Mouse (Mus musculus): ENCODE results near the gene Iffo1. TPM values are rescaled to one million over a fixed set of nuclear protein-coding genes. Genes with fewer than 3 reads are reported as not detected.

Gene Iffo1
- polyA plus RNA-seq, 1 experiment from 2014 or later, result 8.3 TPM

DNA sequence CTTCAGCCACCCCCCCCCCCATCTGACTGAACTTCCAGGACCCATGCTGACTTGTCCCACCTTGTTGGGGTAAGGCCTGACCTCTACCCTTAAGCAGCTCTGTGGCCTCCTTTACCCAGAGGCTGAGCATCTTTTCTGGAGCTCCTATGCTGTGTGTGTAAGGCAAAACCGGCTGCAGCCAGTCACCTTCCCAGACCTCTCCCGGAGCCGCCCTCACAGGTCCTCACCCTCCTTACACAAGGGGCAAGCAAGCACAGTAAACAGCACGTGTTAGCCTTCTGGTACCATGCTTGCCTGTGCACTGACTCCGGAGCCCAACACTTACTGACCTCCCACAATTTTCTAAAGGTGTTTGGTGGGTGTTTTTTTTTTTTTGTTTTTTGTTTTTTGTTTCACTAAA lies 30.4 kb downstream of the Iffo1 start:
- Histone ChIP-seq H3K27me3 (replicated peaks; ENCODE audit: insufficient read depth, low read length) (no peaks in the 10 kb centered on the region), H3K4me3 (ENCODE audit: low read depth, low read length) (no peak overlapping the region), H3K4me2 (replicated peaks; ENCODE audit: low read depth, low read length) (no peak overlapping the region), H3K9me3 (ENCODE audit: low read length) (no peaks in the 10 kb centered on the region), H3K9ac (replicated peaks; ENCODE audit: low read depth) (no peak overlapping the region), H3K27ac (ENCODE audit: low read length) (no peak overlapping the region), H3K36me3 (ENCODE audit: insufficient read depth, low read length) (peaks cover 7% of the 10 kb centered on the region; the same call in 1 of the 2 replicates), H3K4me1 (ENCODE audit: insufficient read depth, low read depth, low read length) (no peaks in the 10 kb centered on the region)
- no peak for DNase-seq (ENCODE audit: low spot score)
- ATAC-seq, result no peak
- no peak for TF ChIP-seq CTCF (IDR thresholded peaks at IDR 0.05)
- no peak for TF ChIP-seq EP300 (IDR thresholded peaks at IDR 0.05)
- WGBS, result 88% methylated on average over 5 of the region's 5 CpGs

DNA sequence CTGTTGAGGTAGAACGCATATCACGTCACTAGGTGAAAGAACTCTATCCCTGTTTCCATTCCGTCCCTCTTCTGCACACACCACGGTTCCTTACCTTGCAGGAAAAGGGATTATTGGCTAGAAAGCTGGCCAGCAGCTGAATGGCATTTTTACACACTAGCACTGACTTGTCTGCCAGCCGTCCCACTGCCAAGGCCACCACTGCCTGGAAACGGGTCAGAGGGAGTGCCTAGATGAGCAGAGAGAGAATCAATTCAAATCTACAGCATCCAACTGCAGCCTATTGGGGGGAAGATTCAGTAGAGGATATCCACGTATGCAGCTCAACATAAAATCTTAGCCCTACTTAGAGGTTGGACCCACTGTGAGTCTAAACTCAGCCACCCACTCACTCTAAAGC lies 34.6 kb downstream of the Iffo1 start:
- peaks cover 7% of the 10 kb centered on the region; the same call in 1 of the 2 replicates for H3K36me3 ChIP-seq (ENCODE audit: insufficient read depth, low read length)
- no peak overlapping the region for H3K4me3 ChIP-seq (ENCODE audit: low read depth, low read length)
- TF ChIP-seq CTCF (IDR thresholded peaks at IDR 0.05) (no peak), EP300 (IDR thresholded peaks at IDR 0.05) (no peak)
- ATAC-seq (no peak), DNase-seq (ENCODE audit: low spot score) (no peak)
- H3K27ac ChIP-seq (ENCODE audit: low read length), result no peak overlapping the region
- no peak overlapping the region for H3K9ac ChIP-seq (replicated peaks; ENCODE audit: low read depth)
- no peaks in the 10 kb centered on the region for H3K27me3 ChIP-seq (replicated peaks; ENCODE audit: insufficient read depth, low read length)
- no peaks in the 10 kb centered on the region for H3K4me1 ChIP-seq (ENCODE audit: insufficient read depth, low read depth, low read length)
- 92% methylated on average over 7 of the region's 7 CpGs for WGBS
- H3K9me3 ChIP-seq (ENCODE audit: low read length), result no peaks in the 10 kb centered on the region
- no peak overlapping the region for H3K4me2 ChIP-seq (replicated peaks; ENCODE audit: low read depth, low read length)

DNA sequence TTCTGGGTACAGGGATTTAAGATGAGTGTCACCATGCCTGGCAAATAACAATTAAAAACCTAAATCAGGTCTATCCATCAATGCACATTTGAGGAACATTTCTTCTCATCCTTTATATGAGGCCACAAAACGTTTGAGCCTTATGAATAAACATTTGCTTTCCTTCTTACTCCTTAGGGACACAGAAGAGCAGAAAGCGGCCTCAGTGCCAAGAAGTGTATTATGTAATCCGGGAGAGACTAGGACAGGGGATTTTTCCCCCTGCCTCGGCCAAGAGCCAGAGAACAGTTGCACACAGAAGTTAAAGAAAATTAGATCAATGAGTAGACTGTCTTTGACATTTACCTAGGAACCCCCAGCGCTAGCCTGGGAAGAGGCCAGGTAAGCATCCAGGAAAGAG lies 37.1 kb downstream of the Iffo1 start:
- 63% methylated on average over 5 of the region's 5 CpGs for WGBS
- Histone ChIP-seq H3K9ac (replicated peaks; ENCODE audit: low read depth) (no peak overlapping the region), H3K4me1 (ENCODE audit: insufficient read depth, low read depth, low read length) (no peaks in the 10 kb centered on the region), H3K27me3 (replicated peaks; ENCODE audit: insufficient read depth, low read length) (no peaks in the 10 kb centered on the region), H3K4me2 (replicated peaks; ENCODE audit: low read depth, low read length) (no peak overlapping the region), H3K36me3 (ENCODE audit: insufficient read depth, low read length) (no peaks in the 10 kb centered on the region; the same call in 1 of the 2 replicates), H3K27ac (ENCODE audit: low read length) (no peak overlapping the region), H3K4me3 (ENCODE audit: low read depth, low read length) (no peak overlapping the region), H3K9me3 (ENCODE audit: low read length) (no peaks in the 10 kb centered on the region)
- TF ChIP-seq EP300 (IDR thresholded peaks at IDR 0.05), result no peak
- TF ChIP-seq CTCF (IDR thresholded peaks at IDR 0.05), result no peak
- no peak for ATAC-seq
- DNase-seq (ENCODE audit: low spot score), result peak; percentile 9

DNA sequence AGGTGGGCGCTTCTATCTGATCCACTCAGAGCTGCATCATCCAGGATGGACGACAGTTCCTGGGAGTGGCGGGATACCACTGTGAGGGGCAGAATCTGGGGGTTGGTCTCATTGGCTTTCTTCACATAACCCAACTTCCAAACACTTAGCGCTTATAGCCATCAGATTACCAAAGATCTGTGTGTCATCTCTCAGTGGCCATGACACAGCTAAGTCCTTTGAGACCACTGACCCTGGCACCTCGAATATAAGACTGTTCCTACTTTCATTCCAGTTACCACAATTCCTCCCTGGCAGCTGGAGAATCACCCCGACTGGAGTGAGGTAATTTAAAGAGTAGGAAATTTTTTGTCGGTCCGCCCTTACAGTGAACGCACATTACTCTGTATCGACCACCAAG lies 41.2 kb downstream of the Iffo1 start:
- Histone ChIP-seq H3K36me3 (ENCODE audit: insufficient read depth, low read length) (no peaks in the 10 kb centered on the region), H3K9me3 (ENCODE audit: low read length) (no peaks in the 10 kb centered on the region), H3K27me3 (replicated peaks; ENCODE audit: insufficient read depth, low read length) (no peaks in the 10 kb centered on the region), H3K4me3 (ENCODE audit: low read depth, low read length) (no peak overlapping the region), H3K9ac (replicated peaks; ENCODE audit: low read depth) (no peak overlapping the region), H3K27ac (ENCODE audit: low read length) (no peak overlapping the region), H3K4me1 (ENCODE audit: insufficient read depth, low read depth, low read length) (no peaks in the 10 kb centered on the region), H3K4me2 (replicated peaks; ENCODE audit: low read depth, low read length) (no peak overlapping the region)
- ATAC-seq (no peak), DNase-seq (ENCODE audit: low spot score) (no peak)
- no peak for TF ChIP-seq EP300 (IDR thresholded peaks at IDR 0.05)
- TF ChIP-seq CTCF (IDR thresholded peaks at IDR 0.05), result no peak
- 94% methylated on average over 10 of the region's 10 CpGs for WGBS

DNA sequence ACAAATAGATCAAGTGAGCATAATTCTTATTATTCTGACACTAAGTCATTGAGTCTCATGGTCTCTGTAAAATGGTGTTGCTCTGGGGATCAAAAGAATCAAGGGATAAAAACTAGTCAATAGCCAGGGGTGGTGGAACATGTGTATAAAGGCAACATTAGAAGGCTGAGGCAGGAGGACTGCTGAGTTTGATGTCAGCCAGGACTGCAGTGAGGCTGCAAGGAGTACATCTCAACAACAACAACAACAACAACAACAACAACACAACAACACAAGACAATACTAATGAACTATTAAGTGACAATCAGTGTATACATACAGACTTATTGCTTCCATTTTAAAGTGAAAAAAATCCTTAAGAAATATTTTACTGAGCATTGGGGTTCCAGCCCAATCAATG lies 45.8 kb downstream of the Iffo1 start:
- ATAC-seq, result no peak
- Histone ChIP-seq H3K9me3 (ENCODE audit: low read length) (no peaks in the 10 kb centered on the region), H3K27ac (ENCODE audit: low read length) (no peak overlapping the region), H3K4me1 (ENCODE audit: insufficient read depth, low read depth, low read length) (peaks cover 6% of the 10 kb centered on the region; the same call in 1 of the 2 replicates), H3K27me3 (replicated peaks; ENCODE audit: insufficient read depth, low read length) (no peaks in the 10 kb centered on the region), H3K4me3 (ENCODE audit: low read depth, low read length) (peak overlapping the region; percentile 84; the same call in 1 of the 2 replicates), H3K9ac (replicated peaks; ENCODE audit: low read depth) (no peak overlapping the region), H3K36me3 (ENCODE audit: insufficient read depth, low read length) (no peaks in the 10 kb centered on the region), H3K4me2 (replicated peaks; ENCODE audit: low read depth, low read length) (peak overlapping the region; percentile 74)
- DNase-seq (ENCODE audit: low spot score), result no peak
- TF ChIP-seq EP300 (IDR thresholded peaks at IDR 0.05) (no peak), CTCF (IDR thresholded peaks at IDR 0.05) (no peak)

DNA sequence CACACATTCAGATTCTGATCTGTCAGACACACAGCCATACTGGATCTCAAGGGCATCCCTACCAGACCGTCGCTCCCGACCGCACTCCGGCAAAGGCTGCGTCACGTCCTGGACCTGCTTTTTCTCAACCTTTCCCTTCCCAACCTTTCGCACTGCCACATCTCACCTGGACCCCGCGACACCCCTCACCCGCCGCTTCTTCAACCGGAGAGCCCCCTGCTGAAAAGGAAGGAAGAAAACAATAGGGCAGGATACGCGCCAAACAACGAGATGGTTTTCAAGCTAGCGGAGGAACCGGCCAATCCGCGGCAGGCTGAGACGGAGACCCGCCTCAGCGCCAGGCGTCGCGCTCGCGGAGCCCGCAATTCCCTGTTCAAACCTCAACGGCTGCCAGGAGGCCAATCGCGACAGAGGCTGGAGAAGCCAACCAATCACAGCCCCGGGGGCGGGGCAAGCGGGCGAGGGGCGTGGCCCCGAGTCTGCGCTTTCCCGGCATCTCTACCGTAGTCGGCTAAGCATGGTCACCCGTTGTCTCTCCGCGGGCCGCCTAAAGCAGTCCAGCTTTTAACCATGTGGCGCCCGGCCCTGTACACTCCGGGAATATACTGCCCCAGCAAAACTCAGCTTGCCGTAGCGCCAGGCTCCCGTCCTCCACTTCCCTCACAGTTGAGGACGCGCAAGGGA lies 46.4 kb downstream of the Iffo1 start, which contains the start of the genes Ncapd2 and Mrpl51:
Gene Ncapd2, minus strand, starts transcription at position 370 of the 684 bp plus-strand sequence.
Gene Mrpl51, plus strand, starts transcription at position 470 of the 684 bp plus-strand sequence.
- Histone ChIP-seq H3K27me3 (replicated peaks; ENCODE audit: insufficient read depth, low read length) (no peaks in the 10 kb centered on the region), H3K4me2 (replicated peaks; ENCODE audit: low read depth, low read length) (peak within 1 kb of the TSS; percentile 74), H3K27ac (ENCODE audit: low read length) (peak within 1 kb of the TSS; percentile 98), H3K9ac (replicated peaks; ENCODE audit: low read depth) (peak within 1 kb of the TSS; percentile 64), H3K9me3 (ENCODE audit: low read length) (no peaks in the 10 kb centered on the region), H3K4me3 (ENCODE audit: low read depth, low read length) (peak within 1 kb of the TSS; percentile 84), H3K4me1 (ENCODE audit: insufficient read depth, low read depth, low read length) (peaks cover 6% of the 10 kb centered on the region; the same call in 1 of the 2 replicates), H3K36me3 (ENCODE audit: insufficient read depth, low read length) (no peaks in the 10 kb centered on the region)
- ATAC-seq, result peak; percentile 97
- peak; percentile 98 for DNase-seq (ENCODE audit: low spot score)
- 2% methylated on average over 54 of the region's 54 CpGs for WGBS
- TF ChIP-seq CTCF (IDR thresholded peaks at IDR 0.05) (no peak; the same call in 1 of the 2 replicates), EP300 (IDR thresholded peaks at IDR 0.05) (no peak)

Data from lung, postnatal 0 days (tissue).